Mouse (Mus musculus) ES-E14 (cell line): ENCODE measurements around the gene Habp4. TPM values are rescaled to one million over a fixed set of nuclear protein-coding genes. Genes with fewer than 3 reads are reported as not detected.

Experiments
- DNase-seq: peaks from one replicate; pipeline ENCODE4 v3.0.0-alpha.2; 2013; ENCODE audit warnings: low read depth, low spot score
- H3K27ac ChIP-seq: 2 replicates; pipeline ENCODE4 v1.5.1; 2012; ENCODE audit warnings: low read depth, mild to moderate bottlenecking, low read length, moderate library complexity, mixed read lengths; ENCODE audit not compliant: poor library complexity, insufficient read depth, severe bottlenecking
- H3K36me3 ChIP-seq: 2 replicates; pipeline ENCODE4 v1.6.1; 2012; ENCODE audit warnings: mild to moderate bottlenecking, low read length, moderate library complexity, mixed read lengths; ENCODE audit not compliant: control insufficient read depth, poor library complexity, insufficient read depth, severe bottlenecking
- H3K4me1 ChIP-seq, 2 experiments: fragments of 150-350 bp in 1 of 2; sonication (generic) in 1 of 2; 2 replicates each; pipeline ENCODE4 v1.6.1; 2012; ENCODE audit warnings: low read length in 2 of 2, mild to moderate bottlenecking in 1 of 2, mixed read lengths in 1 of 2; ENCODE audit not compliant: control insufficient read depth in 2 of 2, insufficient read depth in 2 of 2, poor library complexity in 1 of 2
- H3K4me3 ChIP-seq, 2 experiments: fragments of 150-350 bp in 1 of 2; sonication (generic) in 1 of 2; 2 replicates each; pipeline ENCODE4 v1.5.1; 2012; ENCODE audit warnings: low read length in 2 of 2, low read depth in 1 of 2, mild to moderate bottlenecking in 1 of 2, mixed read lengths in 1 of 2; ENCODE audit not compliant: insufficient read depth in 1 of 2, poor library complexity in 1 of 2, severe bottlenecking in 1 of 2
- H3K9ac ChIP-seq: 2 replicates; pipeline ENCODE4 v1.6.1; 2012; ENCODE audit warnings: low read depth, mild to moderate bottlenecking, low read length, mixed read lengths; ENCODE audit not compliant: poor library complexity, insufficient read depth, severe bottlenecking
- H3K9me3 ChIP-seq: fragments of 150-350 bp; sonication (generic); 2 replicates; pipeline ENCODE4 v1.6.1; 2012; ENCODE audit warnings: low read depth, mild to moderate bottlenecking, low read length; ENCODE audit not compliant: control insufficient read depth, insufficient read depth
- CHD2 ChIP-seq: IDR thresholded peaks from 2 replicates; pipeline ENCODE4 v1.6.1; 2014; ENCODE audit warnings: mild to moderate bottlenecking, low read depth, low read length, inconsistent platforms
- HCFC1 ChIP-seq: IDR thresholded peaks from 2 replicates; pipeline ENCODE4 v1.6.1; 2012; ENCODE audit warnings: low read length, inconsistent platforms, borderline replicate concordance; ENCODE audit not compliant: insufficient read depth
- MAFK ChIP-seq: IDR thresholded peaks from 2 replicates; pipeline ENCODE4 v1.6.1; 2014; ENCODE audit warnings: mild to moderate bottlenecking, low read depth, low read length, inconsistent platforms; ENCODE audit not compliant: insufficient read depth
- ZC3H11A ChIP-seq: IDR thresholded peaks from 2 replicates; pipeline ENCODE4 v1.6.1; 2012; ENCODE audit warnings: low read depth, mild to moderate bottlenecking, inconsistent platforms, low read length, borderline replicate concordance
- ZNF384 ChIP-seq: IDR thresholded peaks from 2 replicates; pipeline ENCODE4 v1.6.1; 2012; ENCODE audit warnings: low read depth, low read length, inconsistent platforms
- in situ Hi-C, 2 experiments: fragments of 600-800 bp; cut with MboI; formaldehyde crosslinking; loops; one replicate each; pipeline ENCODE4 v1.15.1; 2025; ENCODE audit warnings: low sequenced_read_pairs in 2 of 2, inconsistent platforms in 1 of 2; ENCODE audit not compliant: unreplicated experiment in 2 of 2
- total RNA-seq: library from RNA; depleted of rRNA; stranded (reverse); fragments of 300-350 nt; gene quantifications from 2 replicates; pipeline ENCODE4 v1.2.3, GENCODE M21; 2012; rRNA removed

The Habp4 gene
- total RNA-seq, 1 experiment: 5.3 TPM

- Histone ChIP-seq H3K4me3 (no peak overlapping the region), H3K9me3 (no peaks in the 10 kb centered on the region), H3K9ac (no peak overlapping the region), H3K36me3 (no peaks in the 10 kb centered on the region), H3K27ac (no peak overlapping the region), H3K4me1 (no peaks in the 10 kb centered on the region)
- TF ChIP-seq CHD2: no peak
- no peak for TF ChIP-seq ZNF384
- TF ChIP-seq MAFK: no peak
- TF ChIP-seq HCFC1: no peak
- no peak for TF ChIP-seq ZC3H11A
- DNase-seq: no peak
- in situ Hi-C loops: no loop called here
Measured at GRCm38 (mm10) chr13:64226725-64227124, 65.1 kb downstream of the Habp4 start.

GRCm38 (mm10) chr13:64233139-64233538, 71.5 kb downstream of the Habp4 start:
- DNase-seq: no peak
- TF ChIP-seq MAFK (no peak), ZC3H11A (no peak), ZNF384 (no peak)

DNA sequence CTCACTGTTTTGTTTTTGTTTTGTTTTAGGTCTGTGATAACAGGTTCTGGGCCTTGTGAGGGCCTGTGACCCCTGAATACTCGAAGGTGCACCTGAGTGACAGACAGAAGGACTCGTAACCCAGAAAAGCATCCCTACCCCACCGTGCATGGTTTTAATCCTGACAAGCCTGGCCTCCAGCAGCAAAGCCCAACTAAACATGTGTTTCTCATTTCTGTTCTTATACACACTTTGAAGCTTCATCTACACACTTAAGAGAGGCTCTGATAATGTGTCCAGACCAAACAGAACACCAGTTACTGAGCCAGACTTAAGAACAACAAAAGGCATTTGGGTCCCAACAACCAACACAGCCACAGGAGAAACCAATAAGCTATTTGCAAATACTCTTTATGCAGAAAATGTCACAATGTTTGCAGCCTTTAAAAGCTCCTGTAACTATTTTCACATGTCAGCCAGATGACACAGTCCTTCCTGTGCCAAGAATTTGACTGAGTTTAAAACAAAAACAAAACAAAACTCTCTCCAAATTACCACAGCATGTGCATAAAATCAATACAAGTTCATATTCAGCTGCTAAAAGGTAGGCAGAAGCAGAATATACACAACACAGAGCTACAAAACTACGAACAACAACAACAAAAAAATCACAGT, 73.6 kb downstream of the Habp4 start:
- no peak overlapping the region for H3K27ac ChIP-seq
- DNase-seq: no peak
- in situ Hi-C loops: no loop called here

More at GRCm38 (mm10) chr13:64233139-64233538, 71.5 kb downstream of the Habp4 start:
- Histone ChIP-seq H3K9me3 (no peaks in the 10 kb centered on the region), H3K4me3 (no peak overlapping the region), H3K27ac (no peak overlapping the region), H3K9ac (no peak overlapping the region), H3K36me3 (no peaks in the 10 kb centered on the region), H3K4me1 (no peaks in the 10 kb centered on the region)
- in situ Hi-C loops: no loop called here

DNA sequence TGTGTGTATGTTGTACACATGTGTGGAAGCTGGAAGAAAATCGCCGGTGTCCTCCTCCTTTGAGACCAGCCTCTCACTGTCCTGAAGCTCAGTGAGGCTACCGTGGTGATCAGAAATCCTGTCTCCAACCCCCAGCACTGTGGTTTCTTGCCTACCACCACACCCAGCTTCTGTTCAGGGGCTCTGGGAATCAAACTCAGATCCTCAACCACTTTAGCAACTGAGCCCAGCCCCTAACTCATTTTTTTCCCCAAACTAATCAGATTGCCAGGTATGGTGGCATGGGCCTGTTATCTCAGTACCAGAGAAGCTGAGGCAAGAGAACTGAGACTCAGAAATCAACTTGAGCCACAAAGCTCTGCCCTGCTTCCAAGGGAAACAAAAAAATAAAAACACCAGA, 74.2 kb downstream of the Habp4 start:
- Histone ChIP-seq H3K4me1 (no peaks in the 10 kb centered on the region), H3K9ac (no peak overlapping the region), H3K27ac (no peak overlapping the region)

More for the DNA sequence above, 73.6 kb downstream of the Habp4 start:
- Histone ChIP-seq H3K4me3 (no peak overlapping the region), H3K9me3 (no peaks in the 10 kb centered on the region), H3K9ac (no peak overlapping the region), H3K36me3 (no peaks in the 10 kb centered on the region), H3K4me1 (no peaks in the 10 kb centered on the region)
- no peak for TF ChIP-seq CHD2
- no peak for TF ChIP-seq HCFC1
- TF ChIP-seq ZC3H11A: no peak
- TF ChIP-seq MAFK: no peak
- TF ChIP-seq ZNF384: no peak

More for the DNA sequence above, 74.2 kb downstream of the Habp4 start:
- in situ Hi-C loops: no loop called here
- H3K4me3 ChIP-seq: no peak overlapping the region
- no peak for DNase-seq
- no peaks in the 10 kb centered on the region for H3K36me3 ChIP-seq
- TF ChIP-seq ZNF384: no peak
- TF ChIP-seq HCFC1: no peak
- TF ChIP-seq ZC3H11A: no peak
- no peak for TF ChIP-seq CHD2
- no peak for TF ChIP-seq MAFK
- no peaks in the 10 kb centered on the region for H3K9me3 ChIP-seq

Other genes with a start within 250 kb of the Habp4 start
- gene Hsd17b3, start 72.6 kb upstream of the Habp4 start, total RNA-seq: 0.36 TPM in 1 of 2 replicates, not detected in the other
- gene Slc35d2, start 32.5 kb upstream of the Habp4 start, total RNA-seq: 7.1 and 9.4 TPM in 2 replicates
- 18.0 and 24.8 TPM in 2 replicates for gene Zfp367, start 8.6 kb upstream of the Habp4 start, total RNA-seq
- 12.3 and 12.8 TPM in 2 replicates for gene Cdc14b, start 113.5 kb downstream of the Habp4 start, total RNA-seq
- gene Aaed1, start 150.9 kb downstream of the Habp4 start, total RNA-seq: 7.1 and 10.7 TPM in 2 replicates
- 322 and 326 TPM in 2 replicates for gene Ctsl, start 209.1 kb downstream of the Habp4 start, total RNA-seq